22 mouse cellular contexts compared by ENCODE assay signal in genomic region chr2:72916170-72916569, GRCm38 (mm10).
"Had no signal": no experiment of that assay in that cellular context is flagged by ENCODE, and none has a peak within 500 bp of the region (broad histone marks: within the 10 kb centered on the region; RNA-seq: fewer than 3 reads in every experiment).

No protein-coding gene starts in this region.

- H3K36me3 ChIP-seq: embryonic facial prominence, embryonic 10.5 days; embryonic facial prominence, embryonic 12.5 days; embryonic facial prominence, embryonic 13.5 days; embryonic facial prominence, embryonic 15.5 days; forebrain, embryonic 10.5 days; forebrain, embryonic 12.5 days; forebrain, embryonic 15.5 days had no signal

- H3K27ac ChIP-seq: embryonic facial prominence, embryonic 10.5 days; embryonic facial prominence, embryonic 12.5 days; embryonic facial prominence, embryonic 13.5 days; embryonic facial prominence, embryonic 15.5 days; forebrain, embryonic 10.5 days; forebrain, embryonic 12.5 days; forebrain, embryonic 13.5 days; forebrain, embryonic 15.5 days; heart, adult 2 months had no signal

- DNase-seq: cerebellum, adult 2 months; cerebellum, adult 8-10 months; cerebellum, adult 9-10 months; cerebellum, adult 9-11 months; embryo, embryonic 11 days; forebrain, postnatal 0 days; gastrocnemius, postnatal 10 days; gastrocnemius, postnatal 14 days; gastrocnemius, postnatal 25 days; gastrocnemius, postnatal 36 days; heart, adult 18-20 months; heart, adult 2 months had no signal

- H3K4me2 ChIP-seq: embryonic facial prominence, embryonic 12.5 days; embryonic facial prominence, embryonic 13.5 days; embryonic facial prominence, embryonic 15.5 days; forebrain, embryonic 12.5 days; forebrain, embryonic 13.5 days; forebrain, embryonic 15.5 days had no signal

- H3K4me1 ChIP-seq: embryonic facial prominence, embryonic 10.5 days; embryonic facial prominence, embryonic 12.5 days; embryonic facial prominence, embryonic 15.5 days; forebrain, embryonic 10.5 days; forebrain, embryonic 12.5 days had no signal

- H3K27me3 ChIP-seq: embryonic facial prominence, embryonic 12.5 days; embryonic facial prominence, embryonic 13.5 days; embryonic facial prominence, embryonic 15.5 days; forebrain, embryonic 12.5 days; forebrain, embryonic 13.5 days; forebrain, embryonic 15.5 days had no signal

- H3K4me3 ChIP-seq: embryonic facial prominence, embryonic 10.5 days; embryonic facial prominence, embryonic 12.5 days; embryonic facial prominence, embryonic 13.5 days; embryonic facial prominence, embryonic 15.5 days; erythroblast, embryonic 14.5 days; forebrain, embryonic 10.5 days; forebrain, embryonic 12.5 days; forebrain, embryonic 13.5 days; forebrain, embryonic 15.5 days; heart, adult 2 months had no signal

- ATAC-seq: forebrain, embryonic 13.5 days; forebrain, embryonic 14.5 days; forebrain, embryonic 15.5 days; forebrain, postnatal 0 days had no signal

- H3K9ac ChIP-seq: embryonic facial prominence, embryonic 12.5 days; embryonic facial prominence, embryonic 13.5 days; embryonic facial prominence, embryonic 15.5 days; forebrain, embryonic 12.5 days; forebrain, embryonic 13.5 days; forebrain, embryonic 15.5 days; forebrain, postnatal 0 days had no signal

- H3K9me3 ChIP-seq: embryonic facial prominence, embryonic 10.5 days; embryonic facial prominence, embryonic 12.5 days; embryonic facial prominence, embryonic 13.5 days; embryonic facial prominence, embryonic 15.5 days; forebrain, embryonic 10.5 days; forebrain, embryonic 12.5 days; forebrain, embryonic 13.5 days; forebrain, embryonic 15.5 days had no signal
